Mouse (Mus musculus): Measurements from ENCODE around the gene Mpc1. TPM values are rescaled to one million over a fixed set of nuclear protein-coding genes. Genes with fewer than 3 reads are reported as not detected.
"Not testable (repeated sequence)": the region's sequence is repeated elsewhere in the genome, so short reads cannot be mapped to it uniquely, and the experiment has no call there.

The Mpc1 gene
- polyA plus RNA-seq, 1 experiment from 2014 or later: 317 TPM

- Histone ChIP-seq H3K4me1 (replicated peaks) (no peaks in the 10 kb centered on the region), H3K9me3 (no peaks in the 10 kb centered on the region), H3K27me3 (no peaks in the 10 kb centered on the region), H3K27ac (replicated peaks) (no peak overlapping the region), H3K4me2 (no peak overlapping the region), H3K9ac (no peak overlapping the region), H3K4me3 (no peak overlapping the region), H3K36me3 (no peaks in the 10 kb centered on the region)
- no peak for ATAC-seq (ENCODE audit: low read depth)
Observed at GRCm38 (mm10) chr17:8254268-8254667, 28.4 kb upstream of the Mpc1 start.

GRCm38 (mm10) chr17:8254914-8255313 is 27.8 kb upstream of the Mpc1 start:
- ATAC-seq (ENCODE audit: low read depth): no peak
- H3K27me3 ChIP-seq: no peaks in the 10 kb centered on the region
- H3K4me1 ChIP-seq (replicated peaks): no peaks in the 10 kb centered on the region
- H3K27ac ChIP-seq (replicated peaks): no peak overlapping the region
- H3K9ac ChIP-seq: no peak overlapping the region
- 69% methylated on average over 3 of the region's 3 CpGs for whole genome bisulfite sequencing
- H3K36me3 ChIP-seq: no peaks in the 10 kb centered on the region
- no peak overlapping the region for H3K4me2 ChIP-seq
- H3K4me3 ChIP-seq: no peak overlapping the region
- no peaks in the 10 kb centered on the region for H3K9me3 ChIP-seq

DNA sequence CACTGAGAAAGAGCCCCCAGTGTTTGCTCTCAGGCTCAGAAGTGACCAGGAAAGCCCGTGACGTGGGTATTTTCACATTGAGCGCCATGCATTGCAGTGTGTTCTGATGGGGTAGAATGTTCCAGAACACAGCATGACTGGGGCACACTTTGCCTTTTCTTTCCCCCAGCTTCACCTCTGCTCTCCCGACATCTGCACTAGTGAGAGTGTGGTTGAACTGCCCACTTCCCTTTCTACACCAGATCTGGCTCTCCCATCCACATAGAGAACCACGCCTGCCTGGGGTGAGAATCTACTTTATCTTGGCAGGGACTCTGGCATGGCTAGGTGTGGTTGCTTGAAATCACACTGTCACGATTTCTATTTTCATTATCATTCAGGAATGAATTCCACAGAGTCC is 27.1 kb upstream of the Mpc1 start:
- no peak for ATAC-seq (ENCODE audit: low read depth)

DNA sequence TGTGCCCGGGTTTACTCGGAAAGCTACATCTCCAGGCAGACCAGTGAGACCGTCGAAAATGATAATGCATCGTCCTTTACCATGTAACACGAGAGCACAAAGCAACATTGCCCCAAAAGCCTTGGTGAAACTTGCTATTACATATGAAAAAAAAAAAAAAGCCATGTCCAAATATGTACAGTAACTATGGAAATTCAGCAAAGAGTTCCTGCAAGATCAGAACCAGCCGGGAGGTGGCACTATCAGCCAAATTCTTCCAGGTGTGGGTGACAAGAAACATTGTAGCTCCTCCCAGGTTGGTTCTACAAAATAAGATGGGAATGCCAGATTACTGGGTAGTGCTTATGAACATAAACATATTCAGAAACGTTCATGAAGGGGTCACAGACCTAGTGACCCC is 25.7 kb upstream of the Mpc1 start:
- 78% methylated on average over 8 of the region's 8 CpGs for WGBS
- Histone ChIP-seq H3K27ac (replicated peaks) (no peak overlapping the region), H3K9ac (no peak overlapping the region), H3K4me1 (replicated peaks) (no peaks in the 10 kb centered on the region), H3K9me3 (no peaks in the 10 kb centered on the region), H3K4me3 (no peak overlapping the region), H3K27me3 (no peaks in the 10 kb centered on the region), H3K4me2 (no peak overlapping the region), H3K36me3 (no peaks in the 10 kb centered on the region)
- ATAC-seq (ENCODE audit: low read depth): no peak

More for the DNA sequence above, 27.1 kb upstream of the Mpc1 start:
- Histone ChIP-seq H3K9me3 (no peaks in the 10 kb centered on the region), H3K4me1 (replicated peaks) (no peaks in the 10 kb centered on the region), H3K27ac (replicated peaks) (no peak overlapping the region), H3K36me3 (no peaks in the 10 kb centered on the region), H3K9ac (no peak overlapping the region), H3K4me2 (no peak overlapping the region), H3K27me3 (no peaks in the 10 kb centered on the region), H3K4me3 (no peak overlapping the region)
- 84% methylated on average over 6 of the region's 6 CpGs for WGBS

GRCm38 (mm10) chr17:8264638-8265037 is 18.1 kb upstream of the Mpc1 start:
- H3K36me3 ChIP-seq; H3K4me2 ChIP-seq; H3K4me1 ChIP-seq (replicated peaks); H3K4me3 ChIP-seq; H3K9ac ChIP-seq; H3K27ac ChIP-seq (replicated peaks); H3K9me3 ChIP-seq; H3K27me3 ChIP-seq: not testable (repeated sequence)
- 0 out of 2 replicates have a peak, but pooled peaks have one; percentile 36 for ATAC-seq (ENCODE audit: low read depth)
- 19% methylated on average over 7 of the region's 7 CpGs for WGBS

- H3K36me3 ChIP-seq: no peaks in the 10 kb centered on the region
- no peak overlapping the region for H3K4me2 ChIP-seq
- ATAC-seq (ENCODE audit: low read depth): no peak
- no peak overlapping the region for H3K4me3 ChIP-seq
- H3K27me3 ChIP-seq: 0 out of 2 replicates have a peak, but pooled peaks cover 11% of the 10 kb centered on the region
- 0 out of 2 replicates have a peak, but pooled peaks cover 5% of the 10 kb centered on the region for H3K4me1 ChIP-seq (replicated peaks)
- H3K9me3 ChIP-seq: no peaks in the 10 kb centered on the region
- 60% methylated on average over 6 of the region's 6 CpGs for WGBS
- H3K9ac ChIP-seq: no peak overlapping the region
- no peak overlapping the region for H3K27ac ChIP-seq (replicated peaks)
Observed at GRCm38 (mm10) chr17:8272054-8272749, 10.5 kb upstream of the Mpc1 start.

- no peak overlapping the region for H3K4me2 ChIP-seq
- no peaks in the 10 kb centered on the region for H3K9me3 ChIP-seq
- H3K27me3 ChIP-seq: 0 out of 2 replicates have a peak, but pooled peaks cover 11% of the 10 kb centered on the region
- H3K9ac ChIP-seq: no peak overlapping the region
- WGBS: 84% methylated on average over 6 of the region's 6 CpGs
- ATAC-seq (ENCODE audit: low read depth): no peak
- H3K36me3 ChIP-seq: no peaks in the 10 kb centered on the region
- no peak overlapping the region for H3K4me3 ChIP-seq
- H3K4me1 ChIP-seq (replicated peaks): 0 out of 2 replicates have a peak, but pooled peaks cover 5% of the 10 kb centered on the region
- no peak overlapping the region for H3K27ac ChIP-seq (replicated peaks)
Observed at GRCm38 (mm10) chr17:8272951-8273350, 9.8 kb upstream of the Mpc1 start.

- no peak overlapping the region for H3K9ac ChIP-seq
- H3K36me3 ChIP-seq: no peaks in the 10 kb centered on the region
- 87% methylated on average over 4 of the region's 4 CpGs for WGBS
- no peak overlapping the region for H3K27ac ChIP-seq (replicated peaks)
- no peak overlapping the region for H3K4me2 ChIP-seq
- no peak for ATAC-seq (ENCODE audit: low read depth)
- H3K9me3 ChIP-seq: no peaks in the 10 kb centered on the region
- 0 out of 2 replicates have a peak, but pooled peaks cover 5% of the 10 kb centered on the region for H3K4me1 ChIP-seq (replicated peaks)
- 0 out of 2 replicates have a peak, but pooled peaks cover 11% of the 10 kb centered on the region for H3K27me3 ChIP-seq
- H3K4me3 ChIP-seq: no peak overlapping the region
Observed at GRCm38 (mm10) chr17:8276071-8276470, 6.6 kb upstream of the Mpc1 start.

GRCm38 (mm10) chr17:8276680-8277079 is 6.0 kb upstream of the Mpc1 start:
- no peak for ATAC-seq (ENCODE audit: low read depth)
- H3K9ac ChIP-seq: no peak overlapping the region
- 74% methylated on average over 7 of the region's 7 CpGs for WGBS

DNA sequence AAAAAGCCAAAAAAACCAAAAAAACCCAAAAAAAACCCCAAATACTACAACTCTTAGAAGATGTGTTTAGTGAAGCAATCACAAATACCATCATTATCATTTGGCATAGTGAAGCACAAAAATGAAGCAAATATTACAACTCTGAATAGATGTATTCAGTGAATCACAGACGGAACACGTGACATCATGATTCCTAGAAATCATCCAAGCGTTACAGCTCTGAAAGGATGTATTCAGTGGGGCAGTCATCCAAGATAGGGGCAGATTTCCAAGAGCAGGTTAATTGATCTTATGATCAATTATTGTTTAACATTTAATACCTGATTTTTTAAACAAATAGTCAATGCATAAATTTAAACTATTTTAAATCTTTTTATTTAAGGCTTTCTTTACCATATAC is 5.4 kb upstream of the Mpc1 start:
- Histone ChIP-seq H3K4me3 (no peak overlapping the region), H3K36me3 (no peaks in the 10 kb centered on the region), H3K4me2 (no peak overlapping the region), H3K27ac (replicated peaks) (no peak overlapping the region), H3K27me3 (0 out of 2 replicates have a peak, but pooled peaks cover 11% of the 10 kb centered on the region), H3K9me3 (no peaks in the 10 kb centered on the region), H3K4me1 (replicated peaks) (0 out of 2 replicates have a peak, but pooled peaks cover 3% of the 10 kb centered on the region), H3K9ac (no peak overlapping the region)
- ATAC-seq (ENCODE audit: low read depth): no peak
- WGBS: 80% methylated on average over 3 of the region's 3 CpGs

More at GRCm38 (mm10) chr17:8276680-8277079, 6.0 kb upstream of the Mpc1 start:
- H3K4me2 ChIP-seq: no peak overlapping the region
- H3K27ac ChIP-seq (replicated peaks): no peak overlapping the region
- H3K4me1 ChIP-seq (replicated peaks): 0 out of 2 replicates have a peak, but pooled peaks cover 5% of the 10 kb centered on the region
- no peaks in the 10 kb centered on the region for H3K9me3 ChIP-seq
- H3K27me3 ChIP-seq: 0 out of 2 replicates have a peak, but pooled peaks cover 11% of the 10 kb centered on the region
- H3K4me3 ChIP-seq: no peak overlapping the region
- H3K36me3 ChIP-seq: no peaks in the 10 kb centered on the region

- Histone ChIP-seq H3K27me3 (0 out of 2 replicates have a peak, but pooled peaks cover 8% of the 10 kb centered on the region), H3K36me3 (no peaks in the 10 kb centered on the region), H3K9me3 (no peaks in the 10 kb centered on the region), H3K4me3 (no peak overlapping the region), H3K4me1 (replicated peaks) (peaks cover 7% of the 10 kb centered on the region), H3K4me2 (no peak overlapping the region), H3K27ac (replicated peaks) (no peak overlapping the region), H3K9ac (no peak overlapping the region)
- ATAC-seq (ENCODE audit: low read depth): no peak
- 57% methylated on average over 3 of the region's 3 CpGs for WGBS
Observed at GRCm38 (mm10) chr17:8278356-8278755, 4.3 kb upstream of the Mpc1 start.

DNA sequence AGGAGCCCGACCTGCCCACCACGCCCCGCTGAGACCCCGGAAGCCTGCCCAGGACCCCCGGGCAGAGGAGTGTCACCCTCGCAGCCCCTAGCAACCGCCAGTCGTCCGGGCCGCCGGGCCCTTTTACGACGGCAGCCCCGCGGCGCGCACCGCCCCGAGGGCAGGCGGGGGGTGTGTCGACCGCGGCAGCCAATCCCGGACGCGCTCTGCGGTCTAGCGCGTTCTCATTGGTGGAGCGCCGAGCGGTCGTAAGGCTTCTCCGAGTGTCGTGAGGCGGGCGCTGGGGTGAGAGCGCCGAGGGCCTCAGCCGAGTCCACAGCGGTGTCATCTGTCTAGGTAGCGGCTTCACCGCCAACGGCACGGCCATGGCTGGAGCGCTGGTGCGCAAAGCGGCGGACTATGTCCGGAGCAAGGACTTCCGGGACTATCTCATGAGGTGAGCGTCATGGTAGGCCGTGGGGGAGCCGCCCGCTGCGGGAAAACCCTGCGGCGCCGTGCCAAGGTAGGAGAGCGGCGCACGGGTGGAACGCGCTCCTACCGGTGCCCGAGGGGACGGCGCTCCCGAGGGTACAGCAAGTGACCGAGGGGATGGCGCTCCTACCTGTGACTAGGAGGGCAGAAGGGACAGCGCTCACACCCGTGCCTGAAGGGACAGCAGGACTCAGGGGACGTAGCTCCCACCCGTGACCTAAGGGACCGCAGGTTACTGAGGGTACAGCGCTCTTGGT is 986 bp downstream of the Mpc1 start:
- H3K27ac ChIP-seq (replicated peaks): peak overlapping the region; percentile 95
- ATAC-seq (ENCODE audit: low read depth): peak; percentile 98
- H3K4me3 ChIP-seq: peak overlapping the region; percentile 83
- WGBS: under 1% methylated on average over 73 of the region's 77 CpGs
- no peaks in the 10 kb centered on the region for H3K27me3 ChIP-seq
- H3K36me3 ChIP-seq: no peaks in the 10 kb centered on the region
- H3K9ac ChIP-seq: peak overlapping the region; percentile 88
- H3K4me1 ChIP-seq (replicated peaks): peaks cover 30% of the 10 kb centered on the region
- no peaks in the 10 kb centered on the region for H3K9me3 ChIP-seq
- H3K4me2 ChIP-seq: peak overlapping the region; percentile 99

All from neural tube, embryonic 13.5 days (tissue).